Mouse (Mus musculus) gastrocnemius, postnatal 10 days (tissue): ENCODE results near the gene Unc79. TPM values are rescaled to one million over a fixed set of nuclear protein-coding genes. Genes with fewer than 3 reads are reported as not detected.
A peak's percentile ranks its signal among the peaks of the same experiment; 100 is the strongest.

Source experiments
- DNase-seq: peaks from one replicate; pipeline ENCODE4 v3.0.0; 2021; ENCODE audit warnings: mixed read lengths
- total RNA-seq, 2 experiments: library from RNA; stranded (reverse); gene quantifications; 2 replicates each; pipeline ENCODE4 v1.2.3; 2021

Gene Unc79
- total RNA-seq, 2 experiments from 2014 or later = 0.12 to 0.16 TPM

- no peak for DNase-seq
These were observed 181.0 kb downstream of the Unc79 start for GRCm38 (mm10) chr12:103129395-103130248.

DNA sequence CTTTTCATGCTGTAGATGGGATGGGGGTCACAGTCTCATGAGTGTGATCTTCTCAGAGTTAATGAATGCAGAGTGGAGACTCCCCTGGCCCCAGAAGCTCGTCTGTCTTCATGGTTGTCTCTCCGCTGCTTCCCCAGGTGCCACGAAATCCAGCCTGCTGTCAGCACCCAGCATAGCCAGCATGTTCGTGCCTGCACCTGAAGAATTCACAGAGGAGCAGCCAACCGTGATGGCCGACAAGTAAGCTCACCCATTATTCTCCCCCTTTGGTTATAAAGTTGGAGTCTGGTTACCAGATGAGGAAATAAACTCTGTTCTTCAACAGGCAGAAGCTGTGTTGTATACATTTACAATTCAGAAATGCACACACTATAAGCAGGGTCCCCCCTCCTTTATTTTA, 182.8 kb downstream of the Unc79 start:
- DNase-seq = no peak

- DNase-seq = no peak
These were observed 193.9 kb downstream of the Unc79 start for GRCm38 (mm10) chr12:103142550-103143010.

- DNase-seq = peak; percentile 56
These were observed 195.3 kb downstream of the Unc79 start for GRCm38 (mm10) chr12:103143798-103144565.

DNA sequence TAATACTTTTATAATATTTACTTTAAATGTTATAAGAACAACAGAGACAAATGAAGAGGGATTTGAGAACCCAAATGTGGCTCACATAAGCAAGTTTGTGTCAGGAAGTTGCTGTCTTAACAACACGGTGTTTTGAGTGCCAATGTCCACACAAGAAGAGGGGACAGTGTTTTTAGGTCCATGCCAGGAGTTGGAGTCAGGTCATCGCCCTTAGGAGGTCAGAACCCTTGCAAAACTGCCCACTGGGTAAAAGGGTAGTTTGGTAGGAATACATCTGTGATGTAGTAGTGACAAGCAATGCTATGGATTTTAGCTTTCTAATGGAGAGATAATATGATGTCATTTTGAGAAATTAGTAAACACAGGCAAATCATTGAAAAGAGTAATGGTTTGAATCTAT, 201.6 kb downstream of the Unc79 start:
- no peak for DNase-seq

- no peak for DNase-seq
These were observed 206.3 kb downstream of the Unc79 start for GRCm38 (mm10) chr12:103154927-103155326.

DNA sequence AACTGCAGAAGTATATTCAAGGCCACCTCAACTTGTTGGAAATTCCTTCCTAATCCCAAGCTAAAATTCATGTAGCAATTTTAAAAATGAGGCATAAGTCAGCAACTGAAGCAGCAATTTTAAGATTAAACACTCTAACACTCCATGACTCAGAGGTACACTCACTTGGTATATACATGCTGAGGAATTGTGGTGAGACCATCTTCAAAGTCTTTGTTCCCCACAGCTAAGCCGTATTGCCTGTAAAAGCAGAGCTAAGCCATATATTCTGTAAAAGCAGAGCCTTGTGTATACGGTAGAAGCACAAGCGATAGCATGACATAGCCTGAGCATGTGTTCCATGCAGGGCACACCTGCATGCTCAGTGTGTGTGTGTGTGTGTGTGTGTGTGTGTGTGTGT, 206.7 kb downstream of the Unc79 start:
- no peak for DNase-seq

- DNase-seq = no peak
These were observed 208.7 kb downstream of the Unc79 start for GRCm38 (mm10) chr12:103157129-103157910.

DNA sequence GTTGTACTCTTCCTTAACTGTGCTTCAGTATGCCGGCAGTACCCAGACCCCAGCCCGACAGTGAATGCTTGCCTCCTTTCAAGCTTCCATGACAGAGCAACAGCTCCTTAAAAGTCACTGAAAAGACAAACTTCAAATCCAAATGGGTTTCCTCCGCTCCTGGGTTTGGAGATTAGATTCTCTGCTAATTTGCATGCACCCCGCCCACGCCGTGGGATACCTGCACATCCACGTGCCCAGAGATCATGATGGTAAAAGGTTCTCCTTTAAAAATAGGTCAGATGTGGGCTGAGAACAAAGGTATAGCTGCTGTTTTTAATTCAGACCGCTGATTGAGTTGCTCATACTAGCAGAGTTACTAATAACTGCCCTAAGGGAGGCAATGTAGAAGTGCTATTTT, 210.4 kb downstream of the Unc79 start:
- DNase-seq = no peak

- no peak for DNase-seq
These were observed 212.1 kb downstream of the Unc79 start for GRCm38 (mm10) chr12:103160721-103161120.

- no peak for DNase-seq
These were observed 214.9 kb downstream of the Unc79 start for GRCm38 (mm10) chr12:103163596-103163995.

DNA sequence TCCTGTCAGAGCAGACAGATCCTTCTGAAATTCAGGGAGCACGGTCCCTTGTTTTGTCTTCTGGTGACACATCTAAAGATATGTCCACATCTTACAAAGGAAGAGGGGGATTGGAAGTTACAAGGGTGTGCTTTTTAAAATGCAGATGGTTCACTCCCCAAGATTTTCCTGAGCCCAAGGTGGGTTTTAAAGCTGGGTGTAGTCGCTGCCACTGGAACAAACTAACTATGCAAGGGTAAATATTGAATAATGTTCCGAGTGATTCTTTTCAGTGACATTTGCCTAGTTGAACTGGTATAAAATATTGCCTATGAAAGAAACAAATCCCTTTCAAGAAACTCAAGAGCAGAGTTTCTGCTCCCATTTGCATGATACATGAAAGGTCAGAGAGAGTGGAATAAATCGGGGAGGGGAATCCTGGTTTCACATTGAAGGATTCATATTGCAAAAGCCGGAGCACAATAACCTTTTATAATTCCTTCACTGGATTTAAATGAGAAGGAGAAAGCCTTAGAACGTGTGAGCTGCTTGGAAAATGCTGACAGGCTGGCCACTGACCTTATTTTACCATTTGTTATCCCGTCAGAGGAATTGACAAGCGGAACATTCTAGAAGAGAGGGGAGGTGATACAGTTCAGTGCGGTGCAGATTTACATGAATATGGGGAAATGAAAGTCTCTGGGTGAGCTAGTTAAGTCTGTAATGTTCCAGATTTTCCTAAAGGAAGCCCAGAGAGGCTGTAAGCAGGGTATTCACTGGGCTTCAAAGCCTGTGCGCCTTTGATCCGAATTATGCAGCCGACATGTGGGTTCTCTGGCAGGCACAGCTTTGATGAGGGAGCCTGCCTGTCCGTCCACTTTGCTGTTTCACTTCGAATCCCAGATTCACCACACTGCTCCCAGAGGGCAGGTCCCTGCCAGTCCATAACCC, 215.7 kb downstream of the Unc79 start:
- DNase-seq = no peak

DNA sequence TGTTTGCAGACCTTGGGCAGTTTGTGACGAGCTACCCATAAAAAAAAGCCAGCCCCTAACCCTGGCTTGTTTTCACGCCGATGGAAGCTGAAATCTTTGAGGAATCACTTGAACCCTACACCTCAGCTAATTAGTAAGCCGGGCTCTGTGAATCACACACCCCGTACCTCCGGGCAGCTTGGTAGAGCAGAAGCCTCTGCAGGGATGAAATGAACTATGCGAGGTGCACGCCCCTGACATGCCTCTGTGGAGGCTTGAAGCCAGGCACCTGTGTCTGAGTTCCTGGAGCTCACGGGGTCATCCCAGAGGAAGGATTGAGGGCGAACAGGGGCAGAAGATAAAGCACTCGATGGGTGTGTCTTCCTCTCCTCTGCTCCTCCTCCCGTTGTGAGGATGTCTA, 220.2 kb downstream of the Unc79 start:
- DNase-seq = no peak

DNA sequence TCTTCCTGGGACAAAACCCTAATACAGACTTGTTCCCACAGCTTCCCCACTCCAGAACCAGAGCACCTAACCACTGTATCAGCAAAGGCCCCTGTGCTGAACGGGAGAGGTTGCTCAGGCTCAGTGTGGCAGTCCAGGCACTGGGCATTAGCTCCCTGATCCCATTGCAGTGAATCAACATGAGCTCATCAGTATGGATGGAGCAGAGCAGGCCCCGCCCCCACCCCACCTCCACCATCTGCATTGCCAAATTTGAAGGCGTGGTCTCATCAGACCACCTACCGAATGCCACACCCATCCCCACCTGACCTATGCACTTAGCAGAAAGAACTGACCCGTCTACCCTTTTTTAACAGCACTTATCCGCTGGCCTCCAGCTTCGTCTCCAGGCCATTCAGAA, 234.4 kb downstream of the Unc79 start:
- DNase-seq = no peak

DNA sequence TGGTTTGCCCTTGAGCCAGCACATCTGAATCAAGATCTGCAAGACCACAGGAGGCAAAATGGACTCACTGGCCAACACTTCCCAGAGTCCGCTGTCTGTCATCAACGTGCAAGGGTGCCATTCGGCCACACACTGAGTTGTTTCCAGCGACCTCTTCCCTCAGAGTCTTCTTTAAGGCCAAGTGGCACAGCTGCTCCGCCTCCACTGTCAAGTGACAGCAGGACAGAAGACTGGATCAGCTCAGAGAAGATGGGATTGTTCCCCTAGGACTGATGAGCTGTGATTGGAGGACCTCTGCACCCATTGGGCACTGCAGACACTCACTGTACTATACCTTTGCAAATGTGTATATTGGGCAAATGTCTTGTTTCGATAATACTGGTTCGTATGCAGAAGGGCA, 238.4 kb downstream of the Unc79 start:
- no peak for DNase-seq

GRCm38 (mm10) chr12:103188223-103188622, 239.6 kb downstream of the Unc79 start:
- DNase-seq = no peak

GRCm38 (mm10) chr12:103189771-103190170, 241.1 kb downstream of the Unc79 start:
- DNase-seq = no peak

DNA sequence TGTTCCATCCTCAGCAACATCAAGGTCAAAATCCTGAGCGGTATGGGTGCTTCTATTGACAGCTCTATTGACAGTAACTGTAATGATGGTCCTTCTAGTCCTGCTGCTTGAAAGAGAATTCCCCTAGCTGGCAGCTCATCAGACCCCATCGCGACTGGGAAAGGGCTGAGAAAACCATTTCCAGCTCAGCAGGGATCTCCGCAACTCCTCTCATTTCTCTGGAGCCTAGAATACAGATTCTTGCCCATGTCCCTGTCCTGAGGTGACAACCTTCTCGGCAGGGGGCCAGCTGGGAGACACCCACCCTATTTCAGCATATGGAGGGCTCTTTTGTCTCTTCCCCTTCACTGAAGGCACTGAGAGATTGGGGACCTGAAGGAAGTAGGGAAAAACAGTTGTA, 244.3 kb downstream of the Unc79 start:
- no peak for DNase-seq

DNA sequence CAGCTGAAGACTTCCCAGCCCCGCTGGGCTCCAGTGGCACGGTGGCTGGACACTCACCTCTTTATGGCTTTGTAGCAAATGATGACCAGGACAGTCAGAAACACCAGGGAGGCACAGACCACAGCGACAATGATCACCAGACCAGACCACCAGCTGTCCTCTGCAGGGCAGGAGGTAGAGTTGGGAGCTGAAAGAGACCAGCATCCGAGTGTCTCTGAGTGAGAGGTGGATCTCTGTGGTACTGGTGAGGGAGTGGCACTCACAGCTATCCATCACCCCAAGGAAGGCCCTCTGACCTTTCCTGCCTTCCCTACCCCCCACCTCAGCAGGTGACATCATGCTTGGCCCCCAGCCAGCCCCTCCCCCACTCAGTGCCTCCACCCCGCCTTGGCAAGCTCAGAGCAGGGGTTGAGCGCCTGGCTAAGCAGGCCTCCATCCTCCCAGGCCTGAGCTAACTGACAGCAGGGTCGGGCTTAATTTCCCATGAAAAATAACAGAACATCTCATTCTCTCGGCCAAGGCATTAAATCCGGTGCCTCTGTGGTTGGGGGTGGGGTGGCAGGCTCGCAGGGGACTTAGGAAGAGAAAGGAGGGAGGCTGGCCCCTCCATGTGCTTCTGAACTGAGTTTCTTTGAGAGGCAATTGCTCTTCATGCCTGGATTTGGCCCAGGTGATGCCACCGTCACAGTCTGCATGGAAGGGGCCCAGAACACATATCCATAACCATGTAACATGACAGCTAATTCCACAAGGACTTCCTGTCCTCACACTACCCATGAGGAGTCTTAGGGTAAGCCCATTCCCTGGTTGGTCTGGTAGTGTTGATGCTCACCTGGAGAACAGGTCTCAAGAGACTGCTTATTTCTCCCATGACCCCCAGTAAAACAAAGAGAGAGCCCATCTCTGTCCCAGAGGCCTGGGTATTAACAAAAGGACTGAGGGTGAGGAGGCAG, 254.2 kb downstream of the Unc79 start:
- peak; percentile 61 for DNase-seq

DNA sequence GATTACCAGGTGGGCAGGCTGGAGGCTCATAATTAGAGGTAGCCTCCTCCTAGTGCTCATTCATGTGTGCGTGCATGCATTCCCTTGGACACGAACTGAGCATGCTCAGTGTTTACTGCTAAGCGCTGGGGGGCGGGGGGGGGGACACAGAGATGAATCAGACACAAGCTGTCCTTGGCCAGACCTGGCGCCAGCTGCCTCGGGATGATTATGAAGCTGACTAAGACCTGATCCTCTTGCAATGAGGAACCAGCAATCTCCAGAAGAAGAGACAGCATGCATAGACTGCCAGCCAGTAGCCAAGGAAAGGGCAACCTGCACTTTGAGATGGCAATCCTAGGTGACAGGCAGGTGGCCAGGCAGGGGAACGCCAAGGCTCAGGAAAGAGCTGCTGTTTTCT, 256.9 kb downstream of the Unc79 start:
- DNase-seq = no peak
